Mouse (Mus musculus): ENCODE results near the gene Cd28. TPM values are rescaled to one million over a fixed set of nuclear protein-coding genes. Genes with fewer than 3 reads are reported as not detected.

Gene Cd28
- polyA plus RNA-seq, 1 experiment from 2014 or later, result 0.16 TPM

GRCm38 (mm10) chr1:60801210-60801671 is 84.6 kb downstream of the Cd28 start:
- Histone ChIP-seq H3K27ac (no peak overlapping the region), H3K27me3 (ENCODE audit: insufficient read depth, low read length) (no peaks in the 10 kb centered on the region), H3K4me1 (replicated peaks; ENCODE audit: insufficient read depth, low read length) (no peaks in the 10 kb centered on the region), H3K9ac (ENCODE audit: low read depth, low read length) (no peak overlapping the region), H3K9me3 (replicated peaks; ENCODE audit: low read length) (no peaks in the 10 kb centered on the region), H3K4me3 (replicated peaks; ENCODE audit: low read depth, low read length) (no peak overlapping the region), H3K4me2 (ENCODE audit: low read length) (no peak overlapping the region), H3K36me3 (ENCODE audit: insufficient read depth, low read length) (no peaks in the 10 kb centered on the region)
- no peak for TF ChIP-seq CTCF (IDR thresholded peaks at IDR 0.05; ENCODE audit: low read depth)
- DNase-seq (ENCODE audit: low spot score) (no peak), ATAC-seq (replicated peaks; ENCODE audit: low FRiP score, low read depth) (no peak)
- WGBS, result 92% methylated on average over 4 of the region's 4 CpGs

DNA sequence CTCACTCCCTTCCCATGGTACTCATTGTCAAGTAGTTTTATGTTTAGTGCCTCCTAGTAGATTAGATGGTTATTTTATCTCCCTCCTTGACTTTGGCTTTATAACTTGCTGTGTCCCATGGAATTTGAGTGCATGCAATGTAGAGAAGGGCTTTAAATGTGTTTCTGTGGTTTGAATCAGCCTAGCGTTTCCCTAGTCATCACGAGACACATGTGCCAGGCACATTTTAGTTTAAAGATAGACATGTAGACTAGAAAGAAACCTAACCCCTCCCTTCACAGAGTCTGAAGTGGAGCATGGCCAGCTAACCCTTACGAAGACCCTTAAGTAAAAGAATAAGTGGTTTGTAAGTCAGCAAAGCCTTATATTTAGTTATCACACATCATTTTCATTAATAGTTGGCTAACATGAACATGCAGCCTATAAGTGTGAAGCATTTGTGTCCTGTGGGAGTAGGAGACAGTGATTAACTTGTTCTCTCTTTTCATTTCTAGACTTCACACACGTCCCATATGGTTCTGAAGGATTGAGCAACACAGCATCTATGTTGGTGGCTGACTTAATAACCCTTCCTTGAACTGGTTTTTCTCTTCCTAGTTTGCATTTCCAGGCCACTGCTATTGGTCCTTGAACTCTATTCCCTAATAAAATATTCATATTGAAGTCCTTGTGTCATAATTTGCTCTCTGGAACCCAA is 86.7 kb downstream of the Cd28 start:
- Histone ChIP-seq H3K4me1 (replicated peaks; ENCODE audit: insufficient read depth, low read length) (no peaks in the 10 kb centered on the region), H3K9ac (ENCODE audit: low read depth, low read length) (no peak overlapping the region), H3K4me2 (ENCODE audit: low read length) (no peak overlapping the region), H3K27me3 (ENCODE audit: insufficient read depth, low read length) (no peaks in the 10 kb centered on the region), H3K36me3 (ENCODE audit: insufficient read depth, low read length) (no peaks in the 10 kb centered on the region), H3K4me3 (replicated peaks; ENCODE audit: low read depth, low read length) (no peak overlapping the region), H3K9me3 (replicated peaks; ENCODE audit: low read length) (no peaks in the 10 kb centered on the region), H3K27ac (no peak overlapping the region)
- DNase-seq (ENCODE audit: low spot score) (no peak), ATAC-seq (replicated peaks; ENCODE audit: low FRiP score, low read depth) (no peak)
- WGBS, result 86% methylated on average over 4 of the region's 4 CpGs
- no peak for TF ChIP-seq CTCF (IDR thresholded peaks at IDR 0.05; ENCODE audit: low read depth)

- H3K27ac ChIP-seq, result no peak overlapping the region
- H3K4me1 ChIP-seq (replicated peaks; ENCODE audit: insufficient read depth, low read length), result no peaks in the 10 kb centered on the region
- H3K9me3 ChIP-seq (replicated peaks; ENCODE audit: low read length), result no peaks in the 10 kb centered on the region
- no peaks in the 10 kb centered on the region for H3K27me3 ChIP-seq (ENCODE audit: insufficient read depth, low read length)
- DNase-seq (ENCODE audit: low spot score) (no peak), ATAC-seq (replicated peaks; ENCODE audit: low FRiP score, low read depth) (no peak)
- no peak overlapping the region for H3K4me3 ChIP-seq (replicated peaks; ENCODE audit: low read depth, low read length)
- H3K4me2 ChIP-seq (ENCODE audit: low read length), result no peak overlapping the region
- no peaks in the 10 kb centered on the region for H3K36me3 ChIP-seq (ENCODE audit: insufficient read depth, low read length)
- H3K9ac ChIP-seq (ENCODE audit: low read depth, low read length), result no peak overlapping the region
- no peak for TF ChIP-seq CTCF (IDR thresholded peaks at IDR 0.05; ENCODE audit: low read depth)
- WGBS, result 82% methylated on average over 6 of the region's 6 CpGs
Measured at GRCm38 (mm10) chr1:60803825-60804696, 87.5 kb downstream of the Cd28 start.

- no peak for ATAC-seq (replicated peaks; ENCODE audit: low FRiP score, low read depth)
- no peaks in the 10 kb centered on the region for H3K9me3 ChIP-seq (replicated peaks; ENCODE audit: low read length)
- TF ChIP-seq CTCF (IDR thresholded peaks at IDR 0.05; ENCODE audit: low read depth), result no peak
- H3K9ac ChIP-seq (ENCODE audit: low read depth, low read length), result no peak overlapping the region
- H3K27me3 ChIP-seq (ENCODE audit: insufficient read depth, low read length), result no peaks in the 10 kb centered on the region
- no peak overlapping the region for H3K27ac ChIP-seq
- DNase-seq (ENCODE audit: low spot score), result no peak
- H3K4me2 ChIP-seq (ENCODE audit: low read length), result no peak overlapping the region
- no peaks in the 10 kb centered on the region for H3K4me1 ChIP-seq (replicated peaks; ENCODE audit: insufficient read depth, low read length)
- WGBS, result 67% methylated on average over 1 of the region's 1 CpGs
- H3K36me3 ChIP-seq (ENCODE audit: insufficient read depth, low read length), result no peaks in the 10 kb centered on the region
- no peak overlapping the region for H3K4me3 ChIP-seq (replicated peaks; ENCODE audit: low read depth, low read length)
Measured at GRCm38 (mm10) chr1:60805178-60805577, 88.6 kb downstream of the Cd28 start.

- Histone ChIP-seq H3K4me1 (replicated peaks; ENCODE audit: insufficient read depth, low read length) (no peaks in the 10 kb centered on the region), H3K4me3 (replicated peaks; ENCODE audit: low read depth, low read length) (no peak overlapping the region), H3K9ac (ENCODE audit: low read depth, low read length) (no peak overlapping the region), H3K27me3 (ENCODE audit: insufficient read depth, low read length) (no peaks in the 10 kb centered on the region), H3K36me3 (ENCODE audit: insufficient read depth, low read length) (no peaks in the 10 kb centered on the region), H3K9me3 (replicated peaks; ENCODE audit: low read length) (no peaks in the 10 kb centered on the region), H3K4me2 (ENCODE audit: low read length) (no peak overlapping the region), H3K27ac (no peak overlapping the region)
- WGBS, result 89% methylated on average over 1 of the region's 1 CpGs
- no peak for ATAC-seq (replicated peaks; ENCODE audit: low FRiP score, low read depth)
- DNase-seq (ENCODE audit: low spot score), result no peak
- TF ChIP-seq CTCF (IDR thresholded peaks at IDR 0.05; ENCODE audit: low read depth), result no peak
Measured at GRCm38 (mm10) chr1:60807748-60808147, 91.1 kb downstream of the Cd28 start.

- Histone ChIP-seq H3K9ac (ENCODE audit: low read depth, low read length) (no peak overlapping the region), H3K27me3 (ENCODE audit: insufficient read depth, low read length) (no peaks in the 10 kb centered on the region), H3K4me2 (ENCODE audit: low read length) (no peak overlapping the region), H3K4me1 (replicated peaks; ENCODE audit: insufficient read depth, low read length) (no peaks in the 10 kb centered on the region), H3K36me3 (ENCODE audit: insufficient read depth, low read length) (no peaks in the 10 kb centered on the region), H3K27ac (no peak overlapping the region), H3K4me3 (replicated peaks; ENCODE audit: low read depth, low read length) (no peak overlapping the region), H3K9me3 (replicated peaks; ENCODE audit: low read length) (no peaks in the 10 kb centered on the region)
- ATAC-seq (replicated peaks; ENCODE audit: low FRiP score, low read depth) (no peak), DNase-seq (ENCODE audit: low spot score) (no peak)
- WGBS, result 84% methylated on average over 2 of the region's 2 CpGs
- no peak for TF ChIP-seq CTCF (IDR thresholded peaks at IDR 0.05; ENCODE audit: low read depth)
Measured at GRCm38 (mm10) chr1:60808466-60808865, 91.9 kb downstream of the Cd28 start.
